Mouse (Mus musculus) thymus, adult 2 months (tissue): ENCODE data around the gene Chst11. TPM values are rescaled to one million over a fixed set of nuclear protein-coding genes. Genes with fewer than 3 reads are reported as not detected.

ENCODE experiments used
- DNase-seq: peaks from one replicate; pipeline ENCODE4 v3.0.0; 2021
- H3K27ac ChIP-seq: fragments of 200-500 bp; 2 replicates; pipeline ENCODE4 v1.5.1; 2012; ENCODE audit warnings: low read length, control low read depth; ENCODE audit not compliant: control insufficient read depth, insufficient read depth
- H3K27me3 ChIP-seq: fragments of 200-500 bp; 2 replicates; pipeline ENCODE4 v1.6.1; 2012; ENCODE audit warnings: mild to moderate bottlenecking, low read length, moderate library complexity, mixed read lengths; ENCODE audit not compliant: control insufficient read depth, insufficient read depth
- H3K36me3 ChIP-seq: fragments of 200-500 bp; 2 replicates; pipeline ENCODE4 v1.6.1; 2012; ENCODE audit warnings: mild to moderate bottlenecking, low read length, moderate library complexity; ENCODE audit not compliant: control insufficient read depth, insufficient read depth
- H3K4me1 ChIP-seq: fragments of 200-500 bp; replicated peaks from 2 replicates; pipeline ENCODE4 v1.6.1; 2012; ENCODE audit warnings: low read length; ENCODE audit not compliant: control insufficient read depth, insufficient read depth
- H3K4me3 ChIP-seq: fragments of 200-500 bp; 2 replicates; pipeline ENCODE4 v1.5.1; 2012; ENCODE audit warnings: mild to moderate bottlenecking, low read length, control low read depth, moderate library complexity; ENCODE audit not compliant: control insufficient read depth, insufficient read depth
- CTCF ChIP-seq: fragments of 200-500 bp; IDR thresholded peaks from 2 replicates; pipeline ENCODE4 v1.5.1; 2012; ENCODE audit warnings: mild to moderate bottlenecking, control low read depth, low read length, moderate library complexity, borderline replicate concordance; ENCODE audit not compliant: control insufficient read depth, poor library complexity, insufficient read depth; ENCODE audit errors: extremely low read depth
- POLR2A ChIP-seq: fragments of 200-500 bp; IDR thresholded peaks from 2 replicates; pipeline ENCODE4 v1.6.1; 2012; ENCODE audit warnings: mild to moderate bottlenecking, low read length, control low read depth, moderate library complexity; ENCODE audit not compliant: control insufficient read depth, poor library complexity, insufficient read depth; ENCODE audit errors: extremely low read depth
- WGBS: fragments of 180-500 bp; shearing (Covaris S2); methylation state at CpG from one replicate; pipeline ENCODE4 v1.1.7; 2018; 5-methylcytosine and 5-hydroxymethylcytosine counted together
- polyA plus RNA-seq: library from polyadenylated mRNA; depleted of rRNA; stranded (reverse); fragments of >200 nt; gene quantifications from 2 replicates; pipeline ENCODE4 v1.2.3, GENCODE M21; 2012

The Chst11 gene
- polyA plus RNA-seq, 1 experiment, result 19.4 TPM

DNA sequence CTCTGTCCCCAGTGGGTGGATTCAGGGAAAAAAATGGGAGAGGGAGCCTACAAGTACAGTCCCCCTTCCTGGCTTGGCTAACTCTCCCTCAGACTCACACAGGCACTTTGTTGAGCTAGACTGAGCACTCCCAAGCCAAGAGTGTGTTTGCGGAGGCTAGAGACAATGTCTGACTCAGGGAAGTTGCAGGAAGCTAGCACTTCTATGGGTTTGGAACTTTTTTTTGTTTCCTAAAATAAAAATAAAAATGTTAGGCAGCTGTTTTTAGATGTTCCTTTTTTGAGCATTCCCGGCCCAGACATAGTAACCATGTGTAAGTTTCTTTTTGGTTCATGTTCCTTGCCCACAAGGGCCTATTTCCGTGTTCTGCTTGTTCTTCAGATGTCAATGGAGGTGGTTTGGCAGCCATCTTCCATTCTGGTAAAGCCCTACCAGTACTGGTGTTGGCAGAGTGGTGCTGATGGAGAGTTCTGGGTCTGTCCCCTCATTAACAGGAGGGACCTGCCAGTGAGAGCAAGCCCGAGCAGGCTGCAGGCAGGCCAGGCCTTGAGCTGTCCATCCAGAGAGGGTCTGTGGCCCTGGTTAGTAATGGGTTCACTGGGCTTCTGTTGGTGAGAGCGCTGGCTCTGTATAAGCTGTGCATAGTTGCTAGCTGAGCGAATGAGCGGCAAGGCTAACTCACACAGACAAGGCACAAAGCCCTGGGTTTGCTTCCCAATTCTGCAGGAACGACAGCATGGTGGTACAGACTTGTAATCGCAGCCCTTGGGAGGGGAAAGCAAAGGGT is 116.3 kb downstream of the Chst11 start:
- whole genome bisulfite sequencing, result 81% methylated on average over 9 of the region's 9 CpGs
- H3K27ac ChIP-seq, result no peak overlapping the region
- H3K36me3 ChIP-seq, result no peaks in the 10 kb centered on the region
- no peaks in the 10 kb centered on the region for H3K27me3 ChIP-seq
- peaks cover 25% of the 10 kb centered on the region for H3K4me1 ChIP-seq
- no peak for DNase-seq
- no peak overlapping the region for H3K4me3 ChIP-seq
- TF ChIP-seq POLR2A, result no peak
- TF ChIP-seq CTCF, result no peak

GRCm38 (mm10) chr10:83102745-83103144 is 117.4 kb downstream of the Chst11 start:
- H3K36me3 ChIP-seq, result no peaks in the 10 kb centered on the region
- TF ChIP-seq CTCF (no peak), POLR2A (no peak)
- H3K27ac ChIP-seq, result no peak overlapping the region
- no peak overlapping the region for H3K4me3 ChIP-seq
- no peaks in the 10 kb centered on the region for H3K27me3 ChIP-seq
- 93% methylated on average over 15 of the region's 15 CpGs for WGBS
- peaks cover 26% of the 10 kb centered on the region for H3K4me1 ChIP-seq
- no peak for DNase-seq

- Histone ChIP-seq H3K27me3 (no peaks in the 10 kb centered on the region), H3K4me1 (peaks cover 21% of the 10 kb centered on the region), H3K36me3 (no peaks in the 10 kb centered on the region), H3K27ac (no peak overlapping the region), H3K4me3 (no peak overlapping the region)
- TF ChIP-seq CTCF, result no peak
- no peak for TF ChIP-seq POLR2A
- DNase-seq, result no peak
- WGBS, result 96% methylated on average over 8 of the region's 8 CpGs
Measured at GRCm38 (mm10) chr10:83104221-83104620, 118.9 kb downstream of the Chst11 start.

- DNase-seq, result no peak
- Histone ChIP-seq H3K27ac (no peak overlapping the region), H3K27me3 (no peaks in the 10 kb centered on the region), H3K4me3 (no peak overlapping the region), H3K36me3 (no peaks in the 10 kb centered on the region), H3K4me1 (peaks cover 17% of the 10 kb centered on the region)
- WGBS, result 97% methylated on average over 7 of the region's 7 CpGs
- TF ChIP-seq POLR2A (no peak), CTCF (no peak)
Measured at GRCm38 (mm10) chr10:83106152-83106746, 121.0 kb downstream of the Chst11 start.

DNA sequence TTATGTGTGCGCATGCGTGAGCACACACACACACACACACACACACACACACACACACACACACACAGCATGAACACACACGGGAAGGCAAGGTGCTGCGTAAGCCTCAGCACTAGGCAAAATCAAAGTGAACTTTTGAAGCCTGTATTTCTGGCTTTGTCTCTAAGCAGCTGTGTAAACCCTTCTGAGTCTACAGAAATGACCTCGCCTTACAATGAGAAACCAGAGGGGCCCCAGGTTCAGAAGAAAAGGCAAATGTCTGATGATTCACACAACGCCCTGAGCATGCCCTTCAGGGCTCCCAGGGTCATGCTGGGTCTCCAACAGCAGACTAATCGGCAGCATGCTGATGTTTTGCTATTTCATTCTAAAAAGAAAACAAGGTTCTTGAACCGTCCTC is 122.1 kb downstream of the Chst11 start:
- no peaks in the 10 kb centered on the region for H3K36me3 ChIP-seq
- no peak overlapping the region for H3K4me3 ChIP-seq
- TF ChIP-seq CTCF (no peak), POLR2A (no peak)
- 63% methylated on average over 8 of the region's 8 CpGs for WGBS
- H3K27ac ChIP-seq, result no peak overlapping the region
- no peak for DNase-seq
- H3K27me3 ChIP-seq, result no peaks in the 10 kb centered on the region
- peaks cover 6% of the 10 kb centered on the region for H3K4me1 ChIP-seq

DNA sequence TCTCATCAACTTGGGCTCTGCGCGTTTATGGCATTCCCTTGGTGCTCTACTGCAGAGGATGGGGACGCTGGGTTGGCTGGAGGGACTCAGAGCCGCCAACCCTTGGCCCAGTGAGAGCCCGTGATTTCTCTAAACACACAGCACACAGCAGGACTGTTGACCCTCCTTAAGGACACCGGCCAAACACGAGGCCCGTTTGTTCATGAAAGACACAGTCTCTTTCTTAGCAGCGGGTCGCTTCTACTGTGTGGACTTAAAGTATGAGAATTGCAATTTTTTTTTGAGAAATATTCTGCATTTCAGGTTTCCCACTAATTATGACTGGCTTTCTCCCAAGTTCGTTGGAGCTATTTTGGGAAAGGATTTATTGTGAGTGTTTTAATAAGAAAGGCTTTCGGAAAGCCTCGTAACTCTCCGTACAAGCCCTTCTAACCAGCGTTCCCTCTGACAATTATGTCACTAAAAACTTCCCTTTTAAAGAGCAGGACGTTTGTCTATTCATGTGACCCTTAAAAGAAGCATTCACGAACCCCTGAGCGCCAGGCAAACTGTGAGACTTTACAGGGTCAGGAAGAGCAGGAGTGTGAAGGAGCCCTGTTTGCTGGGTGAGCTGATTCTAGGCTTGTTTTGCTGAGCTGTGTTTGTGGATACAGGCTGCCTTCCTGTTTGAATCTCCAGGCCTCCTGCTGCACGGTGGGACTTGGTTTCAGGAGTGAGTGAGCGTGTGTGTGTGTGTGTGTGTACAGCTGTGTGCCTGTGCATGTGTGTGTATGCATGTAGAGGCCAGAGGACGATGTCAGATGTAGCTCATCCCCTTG is 122.8 kb downstream of the Chst11 start:
- Histone ChIP-seq H3K27ac (no peak overlapping the region), H3K4me3 (no peak overlapping the region), H3K36me3 (no peaks in the 10 kb centered on the region), H3K4me1 (peaks cover 10% of the 10 kb centered on the region), H3K27me3 (no peaks in the 10 kb centered on the region)
- DNase-seq, result no peak
- 87% methylated on average over 21 of the region's 21 CpGs for WGBS
- TF ChIP-seq CTCF (no peak), POLR2A (no peak)
